Mouse (Mus musculus) layer of hippocampus, adult 18-20 months (tissue): Measurements from ENCODE around the gene Ogfod2. TPM values are rescaled to one million over a fixed set of nuclear protein-coding genes. Genes with fewer than 3 reads are reported as not detected.

ENCODE experiments used
- DNase-seq, 2 experiments: peaks; one replicate each; pipeline ENCODE4 v3.0.0; 2022; ENCODE audit warnings: low spot score in 2 of 2
- total RNA-seq, 2 experiments: library from RNA; stranded (reverse); gene quantifications; 2 replicates each; pipeline ENCODE4 v1.2.3; 2021

Gene Ogfod2
- total RNA-seq, 2 experiments from 2014 or later = 34.4 to 35.3 TPM

GRCm38 (mm10) chr5:124149028-124149427 is 36.9 kb downstream of the Ogfod2 start:
- peak in 1 of 2 experiments; percentile 42 for DNase-seq

- no peak for DNase-seq
Measured at GRCm38 (mm10) chr5:124150895-124151294, 38.8 kb downstream of the Ogfod2 start.

- no peak for DNase-seq
Measured at GRCm38 (mm10) chr5:124152734-124153133, 40.6 kb downstream of the Ogfod2 start.

DNA sequence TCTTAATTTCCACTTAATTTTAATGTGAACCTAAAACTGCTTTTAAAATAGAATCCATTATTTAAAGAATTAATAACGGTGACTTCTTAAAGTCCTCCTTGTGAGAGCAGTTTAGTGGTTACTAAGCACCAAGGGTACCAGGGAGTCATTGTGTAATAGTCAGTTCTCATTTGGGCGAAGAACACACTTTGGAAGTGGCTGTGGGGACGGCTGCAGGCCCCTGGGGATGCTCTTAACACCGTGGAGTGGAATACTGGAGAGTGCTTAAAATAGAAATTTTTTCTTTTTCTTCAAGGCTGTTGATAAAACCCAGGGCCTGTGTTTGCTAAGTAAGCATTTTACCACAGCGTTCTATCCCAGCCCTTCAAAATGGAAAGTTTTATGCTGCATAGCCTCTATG is 43.8 kb downstream of the Ogfod2 start:
- no peak for DNase-seq

GRCm38 (mm10) chr5:124158305-124158704 is 46.2 kb downstream of the Ogfod2 start:
- no peak for DNase-seq

GRCm38 (mm10) chr5:124159453-124159852 is 47.4 kb downstream of the Ogfod2 start:
- no peak for DNase-seq

- peak in 1 of 2 experiments; percentile 49 for DNase-seq
Measured at GRCm38 (mm10) chr5:124161831-124162230, 49.7 kb downstream of the Ogfod2 start.

- peak in 1 of 2 experiments; percentile 78 for DNase-seq
Measured at GRCm38 (mm10) chr5:124162577-124162976, 50.5 kb downstream of the Ogfod2 start.

- no peak for DNase-seq
Measured at GRCm38 (mm10) chr5:124163445-124163844, 51.3 kb downstream of the Ogfod2 start.

Other genes starting within 250 kb of the Ogfod2 start
- under 1 TPM in 1 of 2 experiments, not detected in 1; 0.27 TPM for gene Hcar2, start 246.8 kb upstream of the Ogfod2 start, total RNA-seq
- under 1 TPM; 0.74 to 0.86 TPM for gene Hcar1, start 232.3 kb upstream of the Ogfod2 start, total RNA-seq
- gene Denr, start 205.1 kb upstream of the Ogfod2 start, total RNA-seq = 10 to 100 TPM; 64.9 TPM
- gene Gm43518, start 184.9 kb upstream of the Ogfod2 start, total RNA-seq = 1 to 10 TPM in 1 of 2 experiments, not detected in 1; 1.6 TPM
- 1 to 10 TPM; 1.3 to 2.4 TPM for gene Ccdc62, start 181.6 kb upstream of the Ogfod2 start, total RNA-seq
- 10 to 100 TPM; 46.3 to 48.5 TPM for gene Hip1r, start 138.7 kb upstream of the Ogfod2 start, total RNA-seq
- 10 to 100 TPM; 38.0 to 43.9 TPM for gene Vps37b, start 80.0 kb upstream of the Ogfod2 start, total RNA-seq
- 10 to 100 TPM; 30.6 to 33.4 TPM for gene Abcb9, start 16.5 kb upstream of the Ogfod2 start, total RNA-seq
- gene Arl6ip4, start 3.8 kb downstream of the Ogfod2 start, total RNA-seq = 10 to 100 TPM; 48.3 to 54.6 TPM
- gene Pitpnm2, start 137.5 kb downstream of the Ogfod2 start, total RNA-seq = 100 to 1,000 TPM; 315 to 325 TPM
- 10 to 100 TPM; 16.6 to 18.6 TPM for gene Mphosph9, start 215.7 kb downstream of the Ogfod2 start, total RNA-seq
- gene 2810006K23Rik, start 215.8 kb downstream of the Ogfod2 start, total RNA-seq = 10 to 100 TPM; 14.6 to 16.3 TPM